Mouse (Mus musculus) kidney, postnatal 36 days (tissue): ENCODE measurements around the gene Nudt17.
"Not testable (repeated sequence)": the region's sequence is repeated elsewhere in the genome, so short reads cannot be mapped to it uniquely, and the experiment has no call there.

ENCODE experiments used
- DNase-seq, 2 experiments: peaks; one replicate each; pipeline ENCODE4 v3.0.0; 2021 to 2022; ENCODE audit warnings: mixed read lengths in 2 of 2

The Nudt17 gene

DNA sequence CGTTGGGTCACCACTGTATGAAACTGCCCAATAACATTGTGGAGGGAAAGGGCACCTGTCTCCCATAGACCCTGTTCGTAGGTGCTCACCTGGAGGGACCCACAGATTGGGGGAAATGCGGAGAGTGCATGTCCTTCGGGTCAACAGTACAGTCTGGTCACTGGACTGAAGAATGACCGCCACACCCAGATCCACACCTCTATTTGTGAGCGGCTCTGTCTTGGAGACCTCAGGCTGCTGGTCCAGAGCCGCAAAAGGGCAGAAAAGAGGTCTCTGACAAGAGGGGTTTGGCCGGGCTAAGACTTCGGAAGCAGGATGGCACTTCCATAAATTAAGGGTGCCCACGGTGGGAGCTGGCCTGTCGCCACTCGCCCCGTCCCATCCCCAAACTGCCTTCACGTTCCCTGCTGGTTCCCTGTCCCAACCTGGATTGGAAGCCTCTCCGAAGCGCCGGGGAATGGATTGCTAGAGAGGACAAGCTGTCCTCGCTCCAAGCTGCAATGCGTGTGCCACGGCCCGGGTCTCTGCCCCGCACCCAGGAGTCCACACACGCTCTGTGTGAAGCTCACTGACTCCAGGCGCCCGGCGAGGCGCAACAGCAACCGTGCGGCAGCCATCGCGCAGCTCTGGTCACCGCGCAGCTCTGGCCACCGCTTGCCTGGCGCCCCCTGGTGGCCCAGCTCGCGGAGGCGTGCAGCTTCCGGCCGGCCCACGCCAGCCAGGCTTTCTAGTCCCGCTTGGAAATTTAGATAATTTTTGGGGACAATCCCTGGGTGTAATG lies at the start of gene Nudt17:
TSS of gene Nudt17 (minus strand) at position 660 of the 781 bp plus-strand sequence.
- peak; percentile 79 to 95 for DNase-seq

DNA sequence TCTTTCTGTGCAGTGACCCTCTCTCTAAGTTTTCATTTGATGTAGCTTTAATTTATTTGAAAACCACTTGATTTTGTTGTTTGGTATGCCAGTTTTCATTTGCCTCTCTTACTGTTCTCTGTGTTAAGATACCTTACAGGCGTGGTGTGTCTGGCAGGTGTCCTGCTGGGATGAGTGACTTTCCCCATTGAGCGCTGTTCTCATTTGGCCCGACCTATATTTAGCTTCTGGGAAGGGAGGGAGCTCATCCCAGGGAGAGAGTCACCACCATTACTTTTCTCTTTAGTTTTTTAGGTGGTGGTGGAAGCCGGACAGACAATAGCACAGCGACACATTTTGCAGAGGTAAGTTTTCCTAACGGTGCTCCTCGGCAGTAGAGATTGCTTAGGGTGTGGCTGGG lies 49.3 kb upstream of the Nudt17 start:
- DNase-seq: no peak

DNA sequence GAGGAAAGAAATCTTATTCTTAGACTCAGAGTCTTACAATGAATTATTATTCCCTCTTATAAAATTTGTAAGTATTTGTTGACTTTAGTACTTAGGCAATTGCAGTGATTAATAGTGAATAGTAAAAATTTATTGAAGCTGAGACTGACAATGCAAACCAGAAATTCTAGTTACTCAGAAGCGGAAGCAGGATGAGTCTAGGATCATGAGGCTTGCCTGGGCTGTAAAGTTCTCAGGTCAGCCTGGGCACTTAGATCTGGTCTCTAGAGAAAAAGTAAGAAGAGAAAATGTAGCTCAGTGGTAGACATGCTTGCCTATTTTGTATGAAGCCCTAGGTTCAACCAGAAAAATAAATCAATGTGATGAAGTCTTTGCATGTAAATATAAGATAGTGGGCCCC lies 47.6 kb upstream of the Nudt17 start:
- DNase-seq: no peak

DNA sequence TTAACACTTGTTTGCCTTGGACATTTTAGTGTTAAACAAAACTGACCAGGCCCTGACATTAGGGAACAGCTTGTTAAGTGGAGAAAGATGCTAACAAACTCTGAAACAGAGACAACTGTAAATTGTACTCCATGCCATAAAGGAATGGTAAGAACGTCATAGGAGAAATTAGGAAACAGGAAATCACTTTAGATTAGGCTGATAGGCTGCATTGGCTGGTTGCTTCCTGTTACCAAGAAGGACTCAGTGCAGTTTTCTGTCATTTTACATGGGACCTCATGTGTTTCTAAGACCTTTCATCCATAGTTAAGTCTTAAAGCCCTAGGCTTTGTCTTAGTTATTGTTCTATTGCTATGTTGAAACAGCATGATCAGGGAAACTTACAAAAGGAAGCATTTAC lies 38.5 kb upstream of the Nudt17 start:
- no peak for DNase-seq

DNA sequence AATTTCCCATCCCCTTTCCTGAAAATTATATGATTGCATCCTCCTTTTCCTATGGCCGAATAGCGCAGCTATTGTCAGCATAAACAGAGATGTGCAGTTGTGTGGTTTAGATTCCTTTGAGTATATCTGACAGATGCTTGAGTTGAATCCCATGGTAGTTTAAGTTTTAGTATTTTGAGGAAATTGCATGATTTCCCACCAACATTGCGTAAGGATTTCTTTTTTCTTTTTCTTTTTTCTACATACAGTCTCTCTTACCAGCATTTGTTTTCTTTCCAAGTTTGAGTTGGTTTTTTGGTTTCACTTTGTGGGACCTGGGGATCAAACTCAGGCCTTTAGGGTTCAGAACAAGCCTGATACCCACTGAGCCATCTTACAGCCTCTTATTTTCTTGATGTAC lies 36.0 kb upstream of the Nudt17 start:
- DNase-seq: no peak

DNA sequence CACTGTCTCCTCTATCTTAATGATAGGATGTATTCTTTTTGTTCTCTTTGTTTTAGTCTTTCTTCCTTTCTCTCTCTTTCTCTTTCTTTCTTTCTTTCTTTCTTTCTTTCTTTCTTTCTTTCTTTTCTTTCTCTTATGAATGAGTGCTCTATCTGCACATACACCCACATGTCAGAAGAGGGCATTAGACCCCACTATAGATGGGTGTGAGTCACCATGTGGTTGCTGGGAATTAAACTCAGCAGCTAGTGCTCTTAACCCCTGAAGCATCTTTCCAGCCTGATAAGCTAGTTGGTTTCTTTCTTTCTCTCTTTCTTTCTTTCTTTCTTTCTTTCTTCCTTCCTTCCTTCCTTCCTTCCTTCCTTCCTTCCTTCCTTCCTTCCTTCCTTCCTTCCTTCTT lies 31.9 kb upstream of the Nudt17 start:
- DNase-seq: not testable (repeated sequence)

DNA sequence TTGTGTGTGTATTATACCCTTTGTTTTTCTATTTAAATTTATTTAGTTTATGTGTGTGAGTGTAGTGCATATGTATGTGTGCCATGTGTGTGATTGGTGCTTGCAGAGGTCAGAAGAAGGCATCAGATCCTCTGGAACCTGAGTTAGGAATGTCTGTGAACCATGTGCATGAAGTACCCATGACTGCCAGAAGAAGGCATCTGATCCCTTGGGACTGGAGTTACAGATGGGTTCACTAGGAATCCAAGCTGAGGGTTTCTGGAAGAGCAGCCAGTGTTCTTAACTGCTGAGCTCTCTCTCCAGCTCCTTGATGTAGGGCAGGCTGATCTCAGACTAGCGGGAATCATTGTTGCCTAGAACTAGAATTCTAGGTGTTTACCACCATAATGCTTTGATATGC lies 29.6 kb upstream of the Nudt17 start:
- no peak for DNase-seq

DNA sequence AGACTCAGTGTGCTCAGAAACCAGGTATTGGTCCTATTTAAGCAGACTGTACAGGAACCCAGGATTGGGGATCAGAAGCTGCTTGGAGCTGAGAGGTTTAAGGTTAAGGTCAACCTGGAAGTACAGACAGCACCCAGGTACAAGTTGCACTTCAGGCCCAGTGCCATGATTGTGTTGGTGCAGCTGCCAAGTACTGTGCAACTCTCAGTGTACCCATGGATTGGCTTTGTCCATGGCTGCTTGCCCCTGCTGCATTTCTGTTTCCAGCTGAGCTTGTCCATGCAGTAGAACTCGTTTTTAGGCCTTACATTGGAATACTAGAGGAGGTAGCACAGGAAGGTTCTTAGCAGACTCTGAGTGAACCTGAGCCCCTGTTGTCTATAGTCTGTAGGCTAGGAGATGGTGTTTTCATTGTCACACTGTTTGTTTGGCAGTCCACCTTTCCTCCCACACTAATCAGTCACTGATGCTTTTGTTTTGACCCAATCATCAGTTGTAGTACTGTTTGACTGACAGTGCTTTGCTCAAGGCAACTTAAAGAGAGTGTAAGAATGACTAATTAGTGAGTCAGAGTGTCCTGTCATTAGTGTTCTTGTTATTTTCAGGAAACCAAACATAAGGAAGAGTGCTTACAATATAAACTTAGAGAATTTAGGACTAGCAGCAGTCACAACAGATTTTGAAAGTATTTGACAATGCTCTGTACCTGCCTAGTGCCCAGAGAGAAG lies 28.8 kb upstream of the Nudt17 start:
- peak in 1 of 2 experiments; percentile 46 for DNase-seq

DNA sequence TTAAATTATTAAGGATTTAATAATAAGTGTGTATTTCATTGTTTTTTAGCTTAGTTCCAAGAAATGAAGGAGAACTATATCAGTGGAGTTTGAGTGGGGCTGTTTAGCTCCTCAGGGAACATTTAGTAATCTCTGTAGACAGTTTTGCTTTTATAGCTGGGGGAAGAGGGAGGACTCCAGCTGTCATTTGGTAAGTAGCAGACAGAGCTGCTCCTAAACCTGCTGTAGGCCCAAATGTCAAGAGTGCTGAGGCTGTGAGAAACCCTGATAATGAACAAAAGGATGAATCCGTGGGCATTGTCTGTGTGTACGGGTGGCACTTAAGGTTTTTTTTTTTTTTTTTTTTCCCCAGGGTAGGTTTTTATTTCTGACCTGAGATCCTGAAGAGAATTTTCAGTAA lies 26.8 kb upstream of the Nudt17 start:
- no peak for DNase-seq

DNA sequence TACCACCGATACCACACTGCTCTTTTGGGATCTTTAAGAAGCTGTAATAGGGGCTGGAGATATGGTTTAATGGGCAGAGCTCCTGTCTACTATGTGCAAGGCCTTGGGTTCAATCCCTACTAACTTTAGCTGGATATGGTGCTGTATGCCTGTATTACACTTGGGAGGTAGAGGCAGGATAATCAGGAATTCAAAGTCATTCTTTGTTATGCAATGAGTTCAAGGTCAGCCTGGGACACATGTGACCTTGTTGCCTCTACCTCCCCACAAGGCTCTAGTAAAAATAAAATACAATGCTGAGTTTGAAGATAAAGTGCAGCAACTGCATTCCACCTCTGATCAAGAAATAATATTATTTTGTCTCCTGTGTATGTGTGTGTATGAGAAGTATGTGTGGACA lies 25.6 kb upstream of the Nudt17 start:
- DNase-seq: no peak

DNA sequence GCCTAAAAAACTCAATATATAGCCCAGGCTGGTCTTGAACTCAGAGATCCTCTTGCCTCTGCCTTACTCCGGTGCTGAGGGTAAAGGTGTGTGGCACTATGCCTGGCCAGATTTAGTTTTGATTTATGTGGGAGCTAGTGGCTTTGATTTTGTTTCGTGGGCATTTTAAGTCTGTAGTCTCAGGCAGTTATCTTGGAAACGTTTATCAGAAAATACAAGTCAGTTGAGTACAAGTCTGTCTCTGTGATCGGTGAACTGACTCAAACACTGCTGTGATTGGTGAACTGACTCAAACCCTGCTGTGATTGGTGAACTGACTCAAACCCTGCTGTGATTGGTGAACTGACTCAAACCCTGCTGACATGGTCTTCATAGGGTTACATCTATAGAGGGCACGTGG lies 22.4 kb upstream of the Nudt17 start:
- DNase-seq: no peak

DNA sequence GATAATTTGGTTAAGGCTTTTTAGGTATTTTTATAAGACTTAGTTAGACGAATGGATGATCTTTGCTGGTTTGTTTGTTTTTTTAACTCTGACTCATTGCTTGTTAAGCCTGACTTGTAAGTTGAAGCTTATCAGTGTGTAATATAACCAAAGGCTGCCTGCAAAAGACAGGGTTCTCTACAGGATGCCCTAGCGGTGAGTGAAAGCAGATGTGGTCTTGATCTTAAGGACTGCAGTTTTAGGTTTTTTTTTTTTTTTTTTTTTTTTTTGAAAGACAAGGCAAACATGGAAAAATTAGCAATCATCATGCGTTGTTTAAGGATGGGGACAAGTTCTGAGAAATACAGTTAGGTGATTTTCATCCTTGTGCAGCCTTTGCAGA lies 21.0 kb upstream of the Nudt17 start:
- no peak for DNase-seq

DNA sequence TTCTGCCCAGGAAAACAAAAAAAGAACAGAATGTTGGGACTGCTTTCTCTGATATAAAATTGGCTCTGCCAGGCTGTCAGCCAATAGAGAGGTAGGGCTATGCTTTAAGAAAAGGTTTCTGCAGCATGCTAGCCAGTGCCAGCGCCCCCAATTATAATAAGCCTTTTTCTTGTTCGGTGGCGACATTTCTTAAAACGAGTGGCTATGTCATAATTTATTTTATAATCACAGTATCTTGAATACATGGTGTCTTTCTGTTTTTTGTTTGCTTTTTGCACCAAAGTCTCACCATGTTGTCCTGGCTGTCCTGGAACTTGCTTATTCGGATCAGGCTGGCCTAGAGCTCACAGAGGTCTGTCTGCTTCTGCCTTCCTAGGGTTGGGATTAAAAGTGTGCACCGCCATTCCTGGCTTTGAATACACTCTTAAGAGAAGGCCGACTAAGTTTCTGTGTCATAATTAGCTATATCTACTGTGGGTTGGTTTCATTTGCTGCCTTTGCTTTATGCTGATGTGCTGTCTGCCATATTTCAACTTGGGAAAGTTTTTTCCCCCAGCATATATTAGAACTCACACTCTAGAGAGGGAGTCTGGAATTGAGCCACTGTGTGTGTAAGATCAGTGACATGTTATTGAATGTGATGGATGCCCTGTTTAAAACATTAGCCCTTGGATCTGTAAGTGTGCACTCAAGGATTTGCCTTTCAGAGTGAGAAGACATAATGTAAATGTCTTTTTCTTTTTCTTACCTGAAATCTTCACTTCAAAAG lies 20.5 kb upstream of the Nudt17 start:
- DNase-seq: no peak

DNA sequence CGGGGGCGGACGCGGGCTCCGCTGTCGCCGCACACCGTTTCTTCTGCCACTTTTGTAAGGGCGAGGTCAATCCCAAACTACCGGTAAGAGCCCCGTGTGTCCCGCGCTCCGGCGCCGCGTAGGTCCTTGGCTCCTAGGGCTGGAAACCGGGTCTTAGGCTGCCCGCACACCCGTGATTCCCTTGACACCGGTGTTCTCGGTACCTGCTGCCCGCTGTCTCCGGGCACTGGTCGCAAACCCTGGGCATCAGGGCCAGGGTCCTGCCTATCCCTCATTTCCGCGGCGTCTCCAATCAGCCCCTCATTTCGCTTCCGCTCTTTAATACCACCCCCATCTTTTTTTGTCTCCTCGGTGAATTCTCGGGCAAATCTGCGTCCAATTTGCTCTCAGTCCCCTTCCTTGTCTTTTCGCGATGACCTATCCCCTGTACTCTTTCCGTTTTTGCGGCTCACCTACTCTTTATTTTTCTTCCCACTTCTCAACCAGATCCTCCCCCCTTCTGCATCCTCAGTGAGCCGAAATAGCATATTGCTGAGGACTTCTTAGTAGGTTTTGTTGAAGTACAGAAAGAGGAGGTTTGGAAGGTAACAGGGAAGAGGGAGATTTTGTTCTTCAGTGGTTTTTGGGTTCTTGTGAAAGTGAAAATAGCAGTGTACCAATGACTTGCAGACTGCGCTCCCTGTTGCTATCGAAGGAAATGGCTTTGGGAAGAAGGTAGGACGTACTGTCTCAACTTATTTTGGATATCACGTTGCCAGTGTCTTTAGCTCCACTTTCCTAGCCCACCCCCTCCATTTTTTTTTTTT lies 19.7 kb upstream of the Nudt17 start:
- peak in 1 of 2 experiments; percentile 23 for DNase-seq

DNA sequence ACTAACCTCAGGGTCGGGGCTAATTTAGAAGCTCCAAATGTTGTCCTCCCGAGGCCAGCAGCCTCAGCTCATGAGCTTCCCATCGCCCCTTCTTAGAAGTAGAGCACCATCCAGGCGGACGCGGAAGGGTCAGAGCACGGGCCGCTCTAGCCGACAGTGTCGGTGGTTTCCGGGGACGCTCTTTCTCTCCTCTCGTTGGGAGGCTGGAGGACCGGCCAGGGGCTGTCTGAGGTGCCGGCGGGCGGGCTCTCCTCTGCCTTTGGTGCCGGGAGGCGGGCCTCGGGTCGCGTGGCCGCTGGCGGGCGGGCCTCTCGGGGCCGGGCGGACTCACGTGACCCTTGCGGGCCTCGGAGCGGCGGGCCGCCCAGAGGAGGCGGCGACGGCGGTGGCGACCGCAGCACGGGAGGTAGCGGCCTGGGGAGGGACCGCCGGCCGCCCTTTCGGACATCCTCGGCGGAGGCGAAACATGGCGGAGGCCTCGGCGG lies 19.0 kb upstream of the Nudt17 start, which contains the start of the genes Polr3c and Rnf115:
TSS of gene Polr3c (minus strand) at position 286 of the 485 bp plus-strand sequence.
TSS of gene Rnf115 (plus strand) at position 322 of the 485 bp plus-strand sequence.
- peak; percentile 97 to 98 for DNase-seq

DNA sequence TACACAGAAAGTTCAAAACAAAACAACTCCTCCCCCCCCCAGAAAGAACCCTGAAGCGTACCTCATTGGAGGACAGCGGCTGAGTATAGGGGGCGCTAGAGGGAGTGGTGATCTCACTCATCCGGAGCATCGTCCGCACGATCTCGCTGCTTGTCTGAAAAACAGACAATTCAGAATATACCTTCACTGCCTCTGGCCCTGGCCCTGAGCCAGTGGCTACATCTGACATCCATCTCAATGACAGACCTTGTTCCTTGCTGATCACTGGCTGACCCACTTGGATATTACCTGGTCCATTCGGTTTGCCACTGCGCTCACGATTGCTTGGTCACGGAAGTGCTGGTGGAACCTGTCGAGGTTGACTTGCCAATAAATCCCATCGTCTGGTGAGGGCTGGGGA lies 10.8 kb upstream of the Nudt17 start:
- DNase-seq: peak; percentile 50 to 72

DNA sequence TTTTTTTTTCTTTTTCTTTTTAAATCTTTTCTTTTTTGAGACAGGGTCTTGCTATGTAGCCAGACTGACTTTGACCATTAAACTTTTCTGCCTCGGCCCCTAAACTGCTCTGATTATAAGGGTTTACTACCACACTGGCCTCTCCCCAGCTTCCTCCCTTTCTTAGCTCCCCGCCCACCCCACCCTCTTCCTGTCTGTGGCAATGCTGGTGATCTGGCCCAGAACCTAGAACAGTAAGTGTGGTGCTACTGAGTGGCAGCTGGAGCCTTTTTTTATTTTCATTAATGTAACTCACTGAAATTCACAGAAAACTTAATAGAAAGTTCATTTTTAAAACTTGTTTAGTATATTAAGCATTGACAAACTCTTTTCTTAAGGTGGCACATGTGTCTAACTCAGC lies 7.5 kb upstream of the Nudt17 start:
- DNase-seq: peak in 1 of 2 experiments; percentile 8

DNA sequence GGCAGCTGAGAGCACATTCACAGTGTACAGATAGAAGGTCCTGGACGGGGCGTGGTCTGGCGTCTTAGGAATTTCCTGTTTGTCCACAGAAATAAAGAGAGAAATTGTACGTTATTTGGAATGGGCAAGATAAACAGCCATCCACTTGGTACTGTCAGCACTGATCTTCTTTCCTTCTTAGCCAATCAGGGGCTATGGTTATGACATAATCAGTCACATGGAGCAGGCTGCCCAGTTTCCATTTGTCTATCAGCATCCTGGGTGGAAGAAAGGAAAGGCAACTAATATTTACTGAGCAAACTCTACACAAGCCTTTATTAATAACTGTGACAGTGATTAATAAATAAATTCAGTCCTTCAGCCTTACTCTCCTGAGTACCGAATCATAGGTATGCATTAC lies 5.9 kb upstream of the Nudt17 start:
- no peak for DNase-seq

DNA sequence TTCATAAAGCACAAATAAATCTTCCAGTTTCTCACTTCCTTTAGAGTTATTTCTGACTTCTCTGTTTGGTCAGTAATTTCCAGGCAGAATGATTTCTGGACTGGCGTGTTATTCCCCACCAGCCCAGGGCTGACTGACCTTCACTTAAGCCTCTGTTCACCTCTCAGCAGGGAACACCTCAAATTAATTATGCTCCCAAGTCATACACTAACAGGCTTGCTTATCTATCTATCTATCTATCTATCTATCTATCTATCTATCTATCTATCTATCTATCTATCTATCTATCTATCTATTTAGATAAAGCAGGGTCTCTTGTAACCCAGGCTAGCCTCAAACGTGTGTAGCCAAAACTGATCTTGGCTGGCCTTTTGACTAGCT lies 312 bp upstream of the Nudt17 start:
- no peak for DNase-seq

DNA sequence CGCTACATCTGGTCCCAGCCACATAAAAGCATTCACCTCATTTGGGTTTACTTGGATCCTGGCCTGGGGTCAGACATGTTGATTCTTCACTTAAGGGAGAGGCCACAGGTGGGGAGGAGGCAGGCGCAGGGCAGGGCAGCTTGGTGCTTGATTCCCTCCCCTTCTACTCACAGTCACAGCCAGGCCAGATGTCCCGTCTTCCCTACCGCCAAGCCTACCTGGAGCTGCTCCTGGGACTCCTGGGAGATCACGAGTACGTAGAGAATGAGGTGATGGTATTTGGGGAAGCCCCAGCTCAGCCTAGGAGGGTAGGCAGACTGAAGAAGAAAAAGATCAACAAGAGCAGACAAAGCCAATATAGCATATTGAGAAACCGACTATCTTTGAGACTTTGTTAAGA lies 1.4 kb downstream of the Nudt17 start:
- DNase-seq: no peak

DNA sequence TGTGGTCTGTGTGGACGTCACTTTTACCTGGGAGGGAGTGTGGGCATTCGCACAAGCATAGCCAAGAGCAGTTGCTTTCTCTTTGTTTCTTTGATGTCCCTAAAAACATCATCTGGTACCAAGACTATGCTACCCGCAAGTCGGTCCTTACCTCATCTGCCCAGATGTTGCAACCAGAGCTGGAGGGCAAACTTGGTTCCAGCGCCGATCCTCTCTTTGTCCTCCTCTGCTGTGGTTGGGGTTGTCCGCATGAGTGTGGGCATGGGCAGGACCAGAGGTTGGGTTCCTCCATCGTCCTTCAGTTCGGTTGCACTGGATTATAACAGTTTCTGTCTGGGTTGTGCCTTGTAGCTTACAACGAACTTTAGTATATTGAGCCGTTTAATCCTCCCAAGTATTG lies 2.1 kb downstream of the Nudt17 start:
- DNase-seq: no peak

DNA sequence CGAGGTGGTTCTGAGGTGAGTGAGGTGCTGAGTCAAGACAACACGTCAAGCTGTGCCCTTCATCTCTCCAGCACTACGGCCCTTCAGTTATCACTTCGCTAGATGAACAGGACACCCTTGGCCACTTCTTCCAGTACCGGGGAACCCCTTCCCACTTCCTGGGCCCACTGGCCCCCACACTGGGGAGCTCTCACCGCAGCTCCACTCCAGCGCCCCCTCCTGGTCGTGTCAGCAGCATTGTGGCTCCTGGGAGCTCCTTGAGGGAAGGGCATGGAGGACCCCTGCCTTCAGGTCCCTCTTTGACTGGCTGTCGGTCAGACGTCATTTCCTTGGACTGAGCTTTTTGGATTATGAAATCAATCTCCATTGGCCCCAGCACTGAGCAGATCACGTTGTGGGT lies 3.6 kb downstream of the Nudt17 start:
- DNase-seq: peak in 1 of 2 experiments; percentile 70
